Mouse (Mus musculus): Measurements from ENCODE around the gene Crybg2.

- TF ChIP-seq CTCF (IDR thresholded peaks at IDR 0.05) (no peak), EP300 (IDR thresholded peaks at IDR 0.05) (no peak)
Measured at GRCm38 (mm10) chr4:134090521-134091224, 30.1 kb downstream of the Crybg2 start.

Measured in lung, postnatal 0 days (tissue).